Mouse (Mus musculus) liver, adult 2 months (tissue): ENCODE data around the gene Chchd6. TPM values are rescaled to one million over a fixed set of nuclear protein-coding genes. Genes with fewer than 3 reads are reported as not detected.

Experiments
- DNase-seq: peaks from one replicate; pipeline ENCODE4 v3.0.0-alpha.2; 2011; ENCODE audit warnings: low read depth, low spot score; ENCODE audit errors: extremely low read depth
- H3K27ac ChIP-seq: fragments of 200-500 bp; replicated peaks from 2 replicates; pipeline ENCODE4 v1.5.1; 2012; ENCODE audit warnings: low read depth, mild to moderate bottlenecking, control low read depth, inconsistent platforms, low read length; ENCODE audit not compliant: insufficient read depth
- H3K27me3 ChIP-seq: fragments of 200-500 bp; 2 replicates; pipeline ENCODE4 v1.6.1; 2012; ENCODE audit warnings: mild to moderate bottlenecking, moderate library complexity, low read length, inconsistent platforms; ENCODE audit not compliant: control insufficient read depth, insufficient read depth
- H3K36me3 ChIP-seq: fragments of 200-500 bp; 2 replicates; pipeline ENCODE4 v1.6.1; 2012; ENCODE audit warnings: low read length, inconsistent platforms; ENCODE audit not compliant: control insufficient read depth, insufficient read depth
- H3K4me1 ChIP-seq: fragments of 200-500 bp; 2 replicates; pipeline ENCODE4 v1.6.1; 2011; ENCODE audit warnings: low read length; ENCODE audit not compliant: control insufficient read depth, insufficient read depth
- H3K4me3 ChIP-seq: fragments of 200-500 bp; 2 replicates; pipeline ENCODE4 v1.5.1; 2011; ENCODE audit warnings: low read depth, mild to moderate bottlenecking, control low read depth, low read length, moderate library complexity; ENCODE audit not compliant: insufficient read depth
- H3K79me2 ChIP-seq: fragments of 200-500 bp; 2 replicates; pipeline ENCODE4 v1.6.1; 2012; ENCODE audit warnings: inconsistent platforms, mild to moderate bottlenecking, low read length, moderate library complexity; ENCODE audit not compliant: control insufficient read depth, insufficient read depth
- H3K9ac ChIP-seq: fragments of 200-500 bp; 2 replicates; pipeline ENCODE4 v1.6.1; 2012; ENCODE audit warnings: low read depth, mild to moderate bottlenecking, control low read depth, inconsistent platforms, low read length
- CTCF ChIP-seq: fragments of 200-500 bp; IDR thresholded peaks from 2 replicates; pipeline ENCODE4 v1.5.1; 2011; ENCODE audit warnings: low read depth, low read length, control low read depth
- POLR2A ChIP-seq: fragments of 200-500 bp; IDR thresholded peaks from 2 replicates; pipeline ENCODE4 v1.6.1; 2011; ENCODE audit warnings: low read length, control low read depth; ENCODE audit not compliant: insufficient read depth; ENCODE audit errors: extremely low read depth
- WGBS: fragments of 180-500 bp; shearing (Covaris S2); methylation state at CpG from one replicate; pipeline ENCODE4 v1.1.7; 2018; 5-methylcytosine and 5-hydroxymethylcytosine counted together
- polyA plus RNA-seq: library from polyadenylated mRNA; depleted of rRNA; stranded (reverse); fragments of >200 nt; gene quantifications from 2 replicates; pipeline ENCODE4 v1.2.3, GENCODE M21; 2012
- total RNA-seq: library from RNA; depleted of rRNA; stranded (reverse); fragments of >200 nt; gene quantifications from 2 replicates; pipeline ENCODE4 v1.2.3, GENCODE M21; 2014

The Chchd6 gene
- total and polyA plus RNA-seq, 2 experiments: 5.0 to 6.9 TPM

- no peak overlapping the region for H3K9ac ChIP-seq
Observed at GRCm38 (mm10) chr6:89350520-89350919, 244.9 kb downstream of the Chchd6 start.

GRCm38 (mm10) chr6:89350037-89350515 lies 245.4 kb downstream of the Chchd6 start:
- Histone ChIP-seq H3K27me3 (no peaks in the 10 kb centered on the region), H3K9ac (no peak overlapping the region), H3K4me3 (no peak overlapping the region), H3K4me1 (no peaks in the 10 kb centered on the region), H3K36me3 (no peaks in the 10 kb centered on the region), H3K79me2 (no peaks in the 10 kb centered on the region), H3K27ac (no peak overlapping the region)
- no peak for DNase-seq
- TF ChIP-seq CTCF: no peak
- TF ChIP-seq POLR2A: no peak
- WGBS: 67% methylated on average over 1 of the region's 1 CpGs

More at GRCm38 (mm10) chr6:89350520-89350919, 244.9 kb downstream of the Chchd6 start:
- Histone ChIP-seq H3K4me1 (no peaks in the 10 kb centered on the region), H3K36me3 (no peaks in the 10 kb centered on the region), H3K27ac (no peak overlapping the region), H3K4me3 (no peak overlapping the region), H3K79me2 (no peaks in the 10 kb centered on the region), H3K27me3 (no peaks in the 10 kb centered on the region)
- TF ChIP-seq CTCF (no peak), POLR2A (no peak)
- no peak for DNase-seq
- 100% methylated on average over 2 of the region's 2 CpGs for WGBS

- no peak overlapping the region for H3K27ac ChIP-seq
- WGBS: 94% methylated on average over 9 of the region's 9 CpGs
- H3K9ac ChIP-seq: no peak overlapping the region
- H3K4me3 ChIP-seq: no peak overlapping the region
- H3K27me3 ChIP-seq: no peaks in the 10 kb centered on the region
- no peaks in the 10 kb centered on the region for H3K4me1 ChIP-seq
- no peaks in the 10 kb centered on the region for H3K36me3 ChIP-seq
- TF ChIP-seq POLR2A: no peak
- no peak for TF ChIP-seq CTCF
- DNase-seq: no peak
- H3K79me2 ChIP-seq: no peaks in the 10 kb centered on the region
Observed at GRCm38 (mm10) chr6:89348363-89348762, 247.1 kb downstream of the Chchd6 start.

- Histone ChIP-seq H3K9ac (no peak overlapping the region), H3K27ac (no peak overlapping the region), H3K4me3 (no peak overlapping the region), H3K27me3 (no peaks in the 10 kb centered on the region), H3K4me1 (no peaks in the 10 kb centered on the region), H3K79me2 (no peaks in the 10 kb centered on the region), H3K36me3 (no peaks in the 10 kb centered on the region)
- DNase-seq: no peak
- WGBS: 84% methylated on average over 1 of the region's 1 CpGs
- TF ChIP-seq POLR2A (no peak), CTCF (no peak)
Observed at GRCm38 (mm10) chr6:89347792-89348191, 247.7 kb downstream of the Chchd6 start.

- no peak overlapping the region for H3K4me3 ChIP-seq
- DNase-seq: no peak
- H3K79me2 ChIP-seq: no peaks in the 10 kb centered on the region
- no peaks in the 10 kb centered on the region for H3K4me1 ChIP-seq
- no peak overlapping the region for H3K27ac ChIP-seq
- H3K9ac ChIP-seq: no peak overlapping the region
- WGBS: 100% methylated on average over 1 of the region's 1 CpGs
- no peaks in the 10 kb centered on the region for H3K36me3 ChIP-seq
- H3K27me3 ChIP-seq: no peaks in the 10 kb centered on the region
- TF ChIP-seq POLR2A (no peak), CTCF (no peak)
Observed at GRCm38 (mm10) chr6:89345855-89346254, 249.6 kb downstream of the Chchd6 start.

- no peaks in the 10 kb centered on the region for H3K27me3 ChIP-seq
Observed at GRCm38 (mm10) chr6:89345486-89345785, 250.0 kb downstream of the Chchd6 start.

More at GRCm38 (mm10) chr6:89345486-89345785, 250.0 kb downstream of the Chchd6 start:
- 71% methylated on average over 3 of the region's 3 CpGs for WGBS
- Histone ChIP-seq H3K4me1 (no peaks in the 10 kb centered on the region), H3K79me2 (no peaks in the 10 kb centered on the region), H3K4me3 (no peak overlapping the region), H3K36me3 (no peaks in the 10 kb centered on the region), H3K9ac (no peak overlapping the region), H3K27ac (no peak overlapping the region)
- no peak for DNase-seq
- TF ChIP-seq POLR2A (no peak), CTCF (no peak)
